Mouse (Mus musculus) spleen, postnatal 36 days (tissue): Measurements from ENCODE around the gene 9130213A22Rik.

Source experiments
- DNase-seq, 2 experiments: peaks; one replicate each; pipeline ENCODE4 v3.0.0; 2022; ENCODE audit warnings: low spot score in 2 of 2, mixed read lengths in 1 of 2

9130213A22Rik gene

GRCm38 (mm10) chr11:69122336-69122951, at the start of gene 9130213A22Rik:
Gene 9130213A22Rik, minus strand, starts transcription at chr11:69122589.
- peak; percentile 80 to 85 for DNase-seq

DNA sequence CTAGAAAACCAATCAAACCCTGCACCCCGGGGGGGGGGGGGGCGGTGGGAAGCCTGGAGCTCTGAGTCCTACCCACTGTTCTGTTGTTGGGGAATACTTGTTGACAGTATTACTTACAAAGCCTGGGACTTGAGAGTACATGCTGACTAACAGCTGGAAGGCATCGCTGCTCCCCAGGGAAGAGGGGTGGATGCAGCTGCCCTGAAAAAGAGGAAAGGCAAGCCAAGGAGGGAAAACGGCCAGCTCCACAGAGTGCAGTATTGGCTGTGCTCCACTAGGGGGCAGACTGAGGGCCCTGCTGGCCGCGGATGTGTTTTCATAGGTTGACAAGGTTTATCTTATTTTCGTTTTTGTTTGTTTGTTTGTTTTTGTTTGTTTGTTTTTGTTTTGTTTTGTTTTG, 49.2 kb upstream of the 9130213A22Rik start:
- peak in 1 of 2 experiments; percentile 14 for DNase-seq

GRCm38 (mm10) chr11:69169313-69169712, 46.9 kb upstream of the 9130213A22Rik start:
- no peak for DNase-seq

DNA sequence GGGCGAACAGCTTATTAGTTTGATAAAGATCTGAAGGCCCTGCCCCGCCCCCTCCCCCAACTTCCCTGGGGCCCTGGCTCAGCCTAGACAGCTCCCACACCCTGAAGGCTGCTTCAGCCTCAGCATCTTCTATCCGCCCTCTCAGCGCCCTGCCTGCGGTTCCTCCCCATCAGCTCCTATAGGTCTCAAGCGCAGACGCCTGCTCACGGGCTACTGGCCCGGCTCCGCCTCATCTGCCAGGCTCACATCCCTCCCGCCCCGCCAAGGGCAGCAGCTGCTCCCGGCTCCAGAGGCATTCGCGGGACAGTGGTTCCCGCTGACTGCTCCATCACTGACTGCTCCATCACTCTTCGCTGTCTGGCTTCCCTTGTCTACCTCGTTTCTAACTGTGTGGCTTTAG, 34.4 kb upstream of the 9130213A22Rik start, which contains the start of gene Alox12b:
TSS of gene Alox12b (plus strand) at position 190 of the 400 bp plus-strand sequence.
- DNase-seq = no peak

DNA sequence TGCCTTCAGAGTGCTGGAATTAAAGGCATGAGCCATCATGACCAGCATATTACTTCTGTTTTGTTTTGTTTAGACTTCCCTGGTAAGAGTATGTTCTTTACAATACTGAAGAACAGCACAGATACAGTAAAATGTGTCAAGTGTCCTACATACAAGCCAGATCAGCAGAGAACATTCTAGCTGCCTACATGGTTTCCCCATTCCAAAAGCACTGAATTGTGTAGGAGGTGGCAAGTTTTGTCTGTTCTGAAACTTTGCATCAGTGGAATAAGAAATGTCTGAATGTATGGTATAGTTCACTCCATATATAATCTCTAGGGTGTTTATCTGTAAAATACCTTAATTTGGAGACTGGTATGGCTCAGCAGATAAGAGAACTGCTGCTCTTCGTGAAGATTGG, 33.0 kb upstream of the 9130213A22Rik start:
- no peak for DNase-seq

GRCm38 (mm10) chr11:69153831-69154230, 31.4 kb upstream of the 9130213A22Rik start:
- DNase-seq = no peak

DNA sequence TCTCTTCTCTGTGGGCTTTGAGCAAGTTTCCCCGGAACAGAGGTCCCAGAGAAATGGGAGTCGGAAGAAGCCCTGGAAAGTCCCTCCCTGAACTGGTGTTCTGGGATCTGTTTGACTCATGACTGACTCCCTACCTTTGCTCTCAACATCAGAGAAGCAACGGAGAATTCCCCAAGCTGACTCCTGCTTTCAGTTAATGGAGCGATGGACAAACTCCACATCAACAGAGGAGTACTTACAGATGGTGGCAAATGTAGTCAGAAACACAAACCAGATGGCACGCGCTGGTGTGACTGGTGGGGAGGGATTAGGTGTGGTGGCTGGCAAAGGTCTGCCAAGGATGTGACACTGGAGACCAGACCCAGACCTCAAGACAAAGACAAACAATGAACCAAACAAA, 28.6 kb upstream of the 9130213A22Rik start:
- DNase-seq = no peak

- peak; percentile 49 to 59 for DNase-seq
These were observed 28.1 kb upstream of the 9130213A22Rik start for GRCm38 (mm10) chr11:69150444-69150843.

DNA sequence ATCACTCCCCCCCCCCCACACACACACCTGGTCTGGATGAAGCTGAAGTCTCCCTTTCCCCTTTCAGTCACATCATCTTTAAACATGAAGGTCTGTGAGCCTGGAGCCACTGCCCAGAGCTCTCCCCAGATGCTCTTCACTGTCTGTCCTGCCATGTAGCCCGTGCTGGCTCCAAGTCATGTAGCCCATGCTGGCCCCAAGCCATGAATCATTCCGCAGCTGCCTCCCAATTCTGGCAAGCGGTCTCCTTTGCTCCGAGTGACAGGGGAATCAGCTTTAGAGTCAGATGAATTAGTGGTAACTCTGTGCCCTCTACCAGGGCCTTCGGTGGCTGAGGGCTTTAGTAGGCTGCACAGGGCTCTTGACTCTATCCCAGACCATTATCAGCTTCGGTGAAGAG, 27.3 kb upstream of the 9130213A22Rik start:
- DNase-seq = no peak

DNA sequence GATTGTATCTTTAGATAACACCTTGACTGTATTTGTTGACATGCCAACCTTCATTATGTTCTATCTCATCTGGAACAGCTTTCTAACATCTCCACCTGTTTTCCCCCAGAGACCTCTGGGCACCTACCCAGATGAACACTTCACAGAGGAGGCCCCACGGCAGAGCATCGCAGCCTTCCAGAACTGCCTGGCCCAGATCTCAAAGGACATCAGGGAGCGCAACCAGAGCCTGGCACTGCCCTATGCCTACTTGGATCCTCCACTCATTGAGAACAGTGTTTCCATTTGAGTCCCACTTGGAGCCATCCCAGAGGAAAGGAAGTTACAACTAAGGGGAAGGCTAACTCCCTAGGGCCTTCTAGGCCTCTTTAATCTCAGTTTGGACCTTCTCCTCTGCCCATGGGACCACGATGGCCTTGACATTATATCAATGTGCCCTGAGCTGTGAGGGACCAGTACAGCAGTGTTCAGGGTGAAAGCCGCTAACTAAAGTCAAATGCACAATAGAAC, 26.1 kb upstream of the 9130213A22Rik start:
- no peak for DNase-seq

GRCm38 (mm10) chr11:69147546-69147945, 25.2 kb upstream of the 9130213A22Rik start:
- DNase-seq = no peak

DNA sequence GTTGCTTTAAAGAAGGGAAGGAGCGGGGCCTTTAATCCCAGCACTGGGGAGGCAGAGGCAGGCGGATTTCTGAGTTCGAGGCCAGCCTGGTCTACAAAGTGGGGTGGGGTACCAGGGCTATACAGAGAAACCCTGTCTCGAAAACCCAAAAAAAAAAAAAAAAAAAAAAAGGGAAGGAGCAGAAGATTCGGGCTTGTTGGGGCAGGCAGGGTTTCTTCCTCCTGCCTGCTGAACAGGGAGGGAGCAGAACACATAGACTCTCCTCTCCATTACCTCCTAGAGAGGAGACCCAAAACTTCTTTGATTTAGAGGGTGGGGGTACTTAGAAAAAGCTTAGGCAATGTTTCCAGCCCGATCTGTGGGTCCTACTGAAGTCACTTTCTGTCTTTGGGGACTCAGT, 13.0 kb upstream of the 9130213A22Rik start:
- no peak for DNase-seq

DNA sequence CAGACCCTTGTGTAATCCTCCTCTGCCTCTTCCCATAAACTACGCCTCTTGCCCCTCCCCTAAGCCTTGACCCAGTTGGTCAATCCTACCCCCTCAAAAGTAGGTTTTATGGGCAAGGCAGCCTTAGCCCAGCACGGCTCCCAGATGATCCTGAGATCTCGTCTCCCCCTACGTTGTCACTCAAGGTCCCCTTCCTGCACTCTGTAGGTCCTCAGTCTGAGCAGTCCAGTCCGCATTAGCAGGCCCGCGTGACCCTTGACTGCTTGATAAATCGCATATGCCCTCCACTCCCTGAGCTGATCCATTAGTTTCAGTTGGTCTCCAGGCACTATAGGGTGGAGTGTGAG, 12.2 kb upstream of the 9130213A22Rik start:
- no peak for DNase-seq

GRCm38 (mm10) chr11:69133923-69134621, 11.7 kb upstream of the 9130213A22Rik start:
- peak in 1 of 2 experiments; percentile 30 for DNase-seq

- DNase-seq = no peak
These were observed 11.2 kb upstream of the 9130213A22Rik start for GRCm38 (mm10) chr11:69133566-69133922.

GRCm38 (mm10) chr11:69128426-69129122, 6.2 kb upstream of the 9130213A22Rik start:
- DNase-seq = no peak

GRCm38 (mm10) chr11:69126706-69127095, 4.3 kb upstream of the 9130213A22Rik start:
- no peak for DNase-seq

GRCm38 (mm10) chr11:69125919-69126705, 3.7 kb upstream of the 9130213A22Rik start:
- DNase-seq = no peak

GRCm38 (mm10) chr11:69125852-69125918, 3.3 kb upstream of the 9130213A22Rik start, which contains the start of gene Aloxe3:
Gene Aloxe3, plus strand, starts transcription at chr11:69125896.
- DNase-seq = no peak

DNA sequence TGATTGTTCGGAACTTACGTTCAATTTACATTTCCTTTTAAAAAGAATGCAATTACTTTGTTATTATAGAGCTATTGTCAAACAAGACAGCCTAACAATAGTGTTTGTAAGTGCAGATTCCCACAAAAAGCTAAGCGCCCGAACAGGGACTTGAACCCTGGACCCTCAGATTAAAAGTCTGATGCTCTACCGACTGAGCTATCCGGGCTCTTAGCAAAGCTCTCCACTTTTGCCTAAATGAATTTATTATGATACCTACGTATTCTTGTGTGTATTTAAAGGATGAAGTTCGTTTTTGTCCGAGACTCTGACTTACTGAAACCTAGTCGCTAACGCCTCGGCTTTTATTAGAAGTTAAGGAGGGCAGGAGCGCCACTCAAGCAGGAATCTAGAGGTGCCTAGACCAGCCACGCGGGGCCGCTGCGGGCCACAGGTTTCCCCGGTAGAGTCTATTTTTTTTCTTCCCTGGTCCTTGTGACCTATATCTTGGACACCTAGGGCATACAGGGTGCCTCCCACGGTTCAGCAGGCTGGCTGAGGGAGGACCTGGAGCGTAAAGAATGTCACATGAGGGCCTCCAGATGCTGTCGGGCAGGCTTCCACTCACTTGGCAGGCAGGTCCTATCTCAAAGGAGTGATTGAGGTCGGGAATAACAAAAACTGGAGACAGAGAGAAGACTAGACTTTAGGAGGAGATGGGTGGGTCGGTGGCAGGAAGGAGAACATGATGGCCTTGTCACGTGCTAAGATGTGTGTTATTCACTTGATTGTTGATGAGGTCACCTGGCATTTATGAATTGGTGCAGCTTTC, 2.9 kb upstream of the 9130213A22Rik start:
- peak; percentile 74 to 83 for DNase-seq

GRCm38 (mm10) chr11:69124498-69124847, 2.1 kb upstream of the 9130213A22Rik start:
- peak; percentile 59 to 76 for DNase-seq
